Mouse (Mus musculus): ENCODE measurements around the gene Cmtm2b.

Gene Cmtm2b

GRCm38 (mm10) chr8:104340233-104341105, 18.4 kb downstream of the Cmtm2b start:
- in situ Hi-C loops (cut with MboI; ENCODE audit: low pct_unique_long_range_greater_than_20kb in 1 of 2, low sequenced_read_pairs in 2 of 2, unreplicated experiment in 1 of 2): loop anchor here in 1 of 2 experiments (5.0 kb wide), 1 partner anchor 62 kb away; no protein-coding TSS in a partner anchor

- in situ Hi-C loops (cut with MboI; ENCODE audit: low pct_unique_long_range_greater_than_20kb in 1 of 2, low sequenced_read_pairs in 2 of 2, unreplicated experiment in 1 of 2): loop anchor here in 1 of 2 experiments (5.0 kb wide), 1 partner anchor 61 kb away; no protein-coding TSS in a partner anchor
Observed at GRCm38 (mm10) chr8:104341106-104341561, 19.1 kb downstream of the Cmtm2b start.

- in situ Hi-C loops (cut with MboI; ENCODE audit: low pct_unique_long_range_greater_than_20kb in 1 of 2, low sequenced_read_pairs in 2 of 2, unreplicated experiment in 1 of 2): loop anchor here in 1 of 2 experiments (5.0 kb wide), 1 partner anchor 61 kb away; no protein-coding TSS in a partner anchor
Observed at GRCm38 (mm10) chr8:104341678-104342077, 19.6 kb downstream of the Cmtm2b start.

- in situ Hi-C loops (cut with MboI; ENCODE audit: low pct_unique_long_range_greater_than_20kb in 1 of 2, low sequenced_read_pairs in 2 of 2, unreplicated experiment in 1 of 2): loop anchor here in 1 of 2 experiments (5.0 kb wide), 1 partner anchor 60 kb away; no protein-coding TSS in a partner anchor
Observed at GRCm38 (mm10) chr8:104342426-104342825, 20.4 kb downstream of the Cmtm2b start.

GRCm38 (mm10) chr8:104343957-104344356, 21.9 kb downstream of the Cmtm2b start:
- in situ Hi-C loops (cut with MboI; ENCODE audit: low pct_unique_long_range_greater_than_20kb in 1 of 2, low sequenced_read_pairs in 2 of 2, unreplicated experiment in 1 of 2): loop anchor here in 1 of 2 experiments (5.0 kb wide), 1 partner anchor 58 kb away; no protein-coding TSS in a partner anchor

- in situ Hi-C loops (cut with MboI; ENCODE audit: low pct_unique_long_range_greater_than_20kb in 1 of 2, low sequenced_read_pairs in 2 of 2, unreplicated experiment in 1 of 2): loop anchor here in 1 of 2 experiments (5.0 kb wide), 1 partner anchor 58 kb away; no protein-coding TSS in a partner anchor
Observed at GRCm38 (mm10) chr8:104344622-104345021, 22.6 kb downstream of the Cmtm2b start.

- in situ Hi-C loops (cut with MboI; ENCODE audit: low pct_unique_long_range_greater_than_20kb in 1 of 2, low sequenced_read_pairs in 2 of 2, unreplicated experiment in 1 of 2): no loop called here
Observed at GRCm38 (mm10) chr8:104346706-104347105, 24.7 kb downstream of the Cmtm2b start.

GRCm38 (mm10) chr8:104348971-104349370, 26.9 kb downstream of the Cmtm2b start:
- in situ Hi-C loops (cut with MboI; ENCODE audit: low pct_unique_long_range_greater_than_20kb in 1 of 2, low sequenced_read_pairs in 2 of 2, unreplicated experiment in 1 of 2): no loop called here

- in situ Hi-C loops (cut with MboI; ENCODE audit: low pct_unique_long_range_greater_than_20kb in 1 of 2, low sequenced_read_pairs in 2 of 2, unreplicated experiment in 1 of 2): no loop called here
Observed at GRCm38 (mm10) chr8:104350047-104350446, 28.0 kb downstream of the Cmtm2b start.

GRCm38 (mm10) chr8:104353186-104353585, 31.2 kb downstream of the Cmtm2b start:
- in situ Hi-C loops (cut with MboI; ENCODE audit: low pct_unique_long_range_greater_than_20kb in 1 of 2, low sequenced_read_pairs in 2 of 2, unreplicated experiment in 1 of 2): no loop called here

GRCm38 (mm10) chr8:104354504-104354903, 32.5 kb downstream of the Cmtm2b start:
- in situ Hi-C loops (cut with MboI; ENCODE audit: low pct_unique_long_range_greater_than_20kb in 1 of 2, low sequenced_read_pairs in 2 of 2, unreplicated experiment in 1 of 2): no loop called here

- in situ Hi-C loops (cut with MboI; ENCODE audit: low pct_unique_long_range_greater_than_20kb in 1 of 2, low sequenced_read_pairs in 2 of 2, unreplicated experiment in 1 of 2): no loop called here
Observed at GRCm38 (mm10) chr8:104358637-104359036, 36.6 kb downstream of the Cmtm2b start.

GRCm38 (mm10) chr8:104359778-104360456, 37.9 kb downstream of the Cmtm2b start:
- in situ Hi-C loops (cut with MboI; ENCODE audit: low pct_unique_long_range_greater_than_20kb in 1 of 2, low sequenced_read_pairs in 2 of 2, unreplicated experiment in 1 of 2): no loop called here

GRCm38 (mm10) chr8:104365695-104366094, 43.7 kb downstream of the Cmtm2b start:
- in situ Hi-C loops (cut with MboI; ENCODE audit: low pct_unique_long_range_greater_than_20kb in 1 of 2, low sequenced_read_pairs in 2 of 2, unreplicated experiment in 1 of 2): no loop called here

- in situ Hi-C loops (cut with MboI; ENCODE audit: low pct_unique_long_range_greater_than_20kb in 1 of 2, low sequenced_read_pairs in 2 of 2, unreplicated experiment in 1 of 2): no loop called here
Observed at GRCm38 (mm10) chr8:104367398-104367797, 45.4 kb downstream of the Cmtm2b start.

GRCm38 (mm10) chr8:104369591-104369990, 47.6 kb downstream of the Cmtm2b start:
- in situ Hi-C loops (cut with MboI; ENCODE audit: low pct_unique_long_range_greater_than_20kb in 1 of 2, low sequenced_read_pairs in 2 of 2, unreplicated experiment in 1 of 2): no loop called here

GRCm38 (mm10) chr8:104370071-104370470, 48.0 kb downstream of the Cmtm2b start:
- in situ Hi-C loops (cut with MboI; ENCODE audit: low pct_unique_long_range_greater_than_20kb in 1 of 2, low sequenced_read_pairs in 2 of 2, unreplicated experiment in 1 of 2): no loop called here

GRCm38 (mm10) chr8:104371121-104371520, 49.1 kb downstream of the Cmtm2b start:
- in situ Hi-C loops (cut with MboI; ENCODE audit: low pct_unique_long_range_greater_than_20kb in 1 of 2, low sequenced_read_pairs in 2 of 2, unreplicated experiment in 1 of 2): no loop called here

- in situ Hi-C loops (cut with MboI; ENCODE audit: low pct_unique_long_range_greater_than_20kb in 1 of 2, low sequenced_read_pairs in 2 of 2, unreplicated experiment in 1 of 2): no loop called here
Observed at GRCm38 (mm10) chr8:104373779-104374178, 51.7 kb downstream of the Cmtm2b start.

Data from mouse embryonic stem cell (cell line).